Mouse (Mus musculus) c-Kit-positive CD71-negative TER-119-negative erythroid progenitor cells, embryonic 14.5 days (primary cell): Measurements from ENCODE around the gene Polr2j.
A peak's percentile ranks its signal among the peaks of the same experiment; 100 is the strongest.

Experiments used
- DNase-seq: peaks from one replicate; pipeline ENCODE4 v3.0.0-alpha.2; 2013; ENCODE audit warnings: low read depth

Polr2j gene

DNA sequence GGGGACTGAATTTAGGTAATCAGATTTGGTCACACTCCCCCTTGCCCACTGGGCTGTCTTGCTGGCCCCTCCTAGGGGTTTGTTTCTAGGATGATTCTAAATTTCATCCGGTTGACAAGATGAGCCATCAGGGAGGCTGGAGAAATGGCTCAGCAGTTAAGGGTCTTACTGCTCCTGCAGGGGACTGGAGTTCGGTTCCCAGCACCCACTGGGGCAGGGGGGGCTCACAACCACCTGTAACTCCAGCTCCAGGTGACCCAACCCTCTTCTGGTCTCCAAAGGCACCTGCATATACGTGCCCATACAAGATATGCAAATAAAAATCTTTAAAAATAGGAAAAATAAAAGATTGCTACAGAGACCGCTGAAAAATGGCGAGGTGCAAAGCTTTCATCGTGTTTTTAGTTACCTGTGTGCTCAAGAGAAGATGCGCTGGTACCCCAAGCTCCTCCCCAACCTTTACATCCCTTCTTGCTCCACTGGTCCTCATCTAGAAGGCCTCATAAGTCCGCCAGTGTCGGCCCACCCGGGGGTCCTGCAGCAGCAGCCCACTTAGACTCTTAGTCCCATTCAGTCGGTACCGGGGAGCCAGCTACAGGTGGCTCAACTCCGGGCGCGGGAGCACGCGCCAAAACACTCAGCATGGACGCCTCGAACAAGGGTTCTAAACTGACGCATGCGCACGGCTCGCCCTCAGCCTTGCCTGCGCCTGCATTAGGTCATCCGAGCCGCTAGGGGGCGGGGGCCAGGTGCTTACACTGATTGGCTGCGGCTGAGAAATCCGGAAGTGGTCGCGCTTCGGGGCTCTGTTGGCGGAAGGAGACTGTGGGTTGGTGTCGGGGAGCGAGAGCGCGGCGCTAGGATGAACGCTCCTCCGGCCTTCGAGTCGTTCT, at the start of gene Polr2j:
TSS of gene Polr2j (plus strand) at position 741 of the 893 bp plus-strand sequence.
- DNase-seq, result peak; percentile 97

DNA sequence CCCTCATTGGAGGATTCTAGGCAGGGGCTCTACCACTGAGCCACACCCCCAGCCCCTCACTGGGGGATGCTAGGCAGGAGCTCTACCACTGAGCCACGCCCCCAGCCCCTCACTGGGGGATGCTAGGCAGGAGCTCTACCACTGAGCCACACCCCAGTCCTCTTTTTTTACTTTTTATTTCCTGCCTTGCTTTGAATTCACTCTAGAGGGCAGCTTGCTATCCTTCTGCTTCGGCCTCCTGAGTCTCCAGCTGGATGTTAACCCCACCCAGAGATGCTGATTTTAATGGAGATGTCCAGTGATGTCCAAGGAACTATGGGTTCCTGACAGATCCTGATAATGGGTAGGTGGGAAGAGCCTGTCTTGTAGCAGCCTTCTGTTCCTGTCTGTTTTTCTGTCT, 47.0 kb upstream of the Polr2j start:
- DNase-seq, result no peak

DNA sequence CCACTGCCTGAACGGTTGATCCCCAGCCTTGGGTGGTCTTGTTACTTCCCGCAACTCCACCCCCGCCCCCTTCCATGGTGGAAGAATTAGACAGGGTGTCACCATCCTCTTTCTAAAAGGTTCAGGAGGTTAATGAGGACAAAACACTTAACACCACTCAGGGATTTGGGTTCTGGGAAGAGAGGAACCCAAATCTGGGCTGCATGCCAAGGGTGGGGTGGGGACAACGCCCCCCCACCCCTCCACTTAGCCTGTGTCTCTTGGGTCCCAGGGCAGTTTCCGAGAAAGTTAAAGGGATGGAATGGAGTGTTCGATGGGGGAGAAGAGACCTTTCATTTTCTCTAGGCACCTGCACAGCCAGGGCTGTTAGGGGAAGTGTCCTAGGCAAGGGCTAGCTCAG, 43.4 kb upstream of the Polr2j start:
- no peak for DNase-seq

DNA sequence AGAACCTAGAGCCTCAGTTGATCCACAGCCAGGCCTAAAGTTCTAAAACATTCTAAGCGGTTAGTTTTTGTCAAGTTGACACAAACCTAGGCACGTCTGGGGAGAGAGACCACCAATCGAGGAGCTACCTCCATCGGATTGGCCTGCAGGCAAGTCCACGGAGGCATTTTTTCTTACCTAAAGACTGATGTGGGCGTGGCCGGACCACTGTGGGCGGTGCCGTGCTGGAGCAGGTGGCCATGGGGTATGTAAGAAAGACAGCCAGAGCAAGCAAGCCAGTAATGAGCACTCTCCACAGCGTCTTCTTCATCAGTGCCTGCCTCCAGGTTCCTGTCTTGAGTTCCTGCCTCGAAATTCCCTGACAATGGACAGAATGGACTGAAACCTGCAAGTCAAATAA, 42.9 kb upstream of the Polr2j start:
- no peak for DNase-seq

DNA sequence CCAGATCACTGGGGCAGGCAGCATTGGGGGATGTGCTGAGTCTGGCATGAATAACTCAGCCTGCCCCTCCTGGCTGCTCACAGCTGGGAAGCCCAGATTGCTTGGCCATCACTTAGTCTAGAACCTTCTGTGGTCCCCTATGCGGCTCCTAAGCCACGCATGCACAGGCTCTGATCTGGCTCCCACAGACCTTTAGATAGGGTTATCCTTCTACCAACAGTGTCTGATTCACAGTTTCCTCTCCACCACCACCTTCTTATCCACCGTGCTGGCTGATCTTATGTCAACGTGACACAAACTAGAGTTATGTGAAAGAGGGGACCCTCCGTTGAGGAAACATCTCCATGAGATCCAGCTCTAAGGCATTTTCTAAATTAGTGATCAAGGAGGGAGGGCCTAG, 41.4 kb upstream of the Polr2j start:
- DNase-seq, result no peak

DNA sequence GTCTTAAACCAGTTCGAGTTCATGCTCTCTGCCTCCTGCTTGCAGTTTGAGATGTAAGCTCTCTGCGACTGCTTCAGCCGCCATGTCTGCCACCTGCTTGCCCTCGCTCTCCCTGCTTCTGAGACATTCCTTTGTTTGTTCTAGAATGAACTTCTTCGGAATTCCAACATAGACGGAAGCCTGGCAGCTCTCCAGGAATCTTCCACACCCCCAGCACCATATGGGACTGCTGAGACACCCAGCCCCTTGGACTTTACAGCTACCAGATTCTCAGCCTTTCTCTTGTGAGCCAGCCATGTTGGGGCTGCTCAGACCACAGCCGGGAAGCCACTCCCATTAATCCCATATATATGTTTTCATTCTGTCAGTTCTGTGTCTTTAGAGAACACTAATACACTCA, 40.1 kb upstream of the Polr2j start:
- no peak for DNase-seq

DNA sequence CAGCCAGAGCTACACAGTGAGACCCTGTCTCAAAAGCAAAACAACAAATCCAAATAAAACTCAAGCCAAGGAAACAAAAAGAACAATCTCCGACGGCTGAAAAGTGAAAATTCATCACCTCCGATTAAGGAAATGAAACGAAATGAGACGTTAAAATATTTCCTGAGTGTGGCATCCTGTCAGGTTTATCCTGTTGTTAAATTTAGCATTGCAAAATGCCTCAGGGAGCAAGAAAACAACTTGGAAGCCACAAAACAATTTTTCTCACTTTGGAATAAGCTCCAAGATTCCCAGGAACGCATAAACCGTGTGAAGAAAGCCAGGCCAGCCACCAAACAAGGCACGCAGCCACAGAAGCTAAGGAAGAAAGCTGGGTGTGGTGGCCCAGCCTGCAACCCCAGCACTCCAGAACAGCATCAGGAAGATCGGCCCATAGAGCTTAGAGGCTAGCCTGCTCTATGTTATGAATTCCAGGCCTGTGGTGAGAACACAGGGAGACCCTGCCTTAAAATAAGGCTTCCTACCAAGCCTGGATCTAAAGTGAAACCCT, 39.4 kb upstream of the Polr2j start:
- no peak for DNase-seq

DNA sequence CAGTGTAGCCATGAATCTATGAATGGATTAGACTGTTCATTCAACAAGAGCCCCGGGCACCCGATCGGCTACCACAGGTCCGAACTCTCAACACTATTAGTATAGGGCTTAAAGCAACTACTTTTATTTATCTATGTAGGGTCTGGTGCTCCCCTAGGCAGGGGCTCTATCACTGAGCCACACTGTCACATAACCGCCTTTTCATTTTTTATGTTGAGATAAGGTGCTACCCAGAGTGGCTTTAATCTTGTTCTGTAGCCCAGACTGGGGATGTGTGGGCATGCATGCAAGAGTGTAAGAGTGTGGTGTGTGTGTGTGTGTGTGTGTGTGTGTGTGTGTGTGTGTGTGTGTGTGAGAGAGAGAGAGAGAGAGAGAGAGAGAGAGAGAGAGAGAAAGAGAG, 38.3 kb upstream of the Polr2j start:
- DNase-seq, result no peak

DNA sequence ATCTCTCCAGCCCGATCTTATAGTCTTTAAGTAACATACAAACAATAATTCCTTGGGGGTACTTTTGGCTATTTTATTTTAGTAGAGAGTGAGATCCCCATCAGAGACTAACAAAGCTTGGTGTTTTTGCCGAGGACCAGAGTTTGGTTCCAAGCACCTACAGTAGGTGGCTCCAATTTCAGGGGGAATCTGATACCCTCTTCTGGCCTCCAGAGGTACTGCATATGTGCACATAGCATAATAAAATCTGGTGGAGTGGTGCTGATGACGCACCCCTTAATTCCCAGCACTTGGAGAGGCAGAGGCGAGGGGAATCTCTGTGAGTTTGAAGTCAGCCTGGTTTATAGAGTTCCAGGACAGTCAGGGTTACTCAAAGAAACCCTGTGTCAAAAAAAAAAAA, 34.1 kb upstream of the Polr2j start:
- DNase-seq, result no peak

DNA sequence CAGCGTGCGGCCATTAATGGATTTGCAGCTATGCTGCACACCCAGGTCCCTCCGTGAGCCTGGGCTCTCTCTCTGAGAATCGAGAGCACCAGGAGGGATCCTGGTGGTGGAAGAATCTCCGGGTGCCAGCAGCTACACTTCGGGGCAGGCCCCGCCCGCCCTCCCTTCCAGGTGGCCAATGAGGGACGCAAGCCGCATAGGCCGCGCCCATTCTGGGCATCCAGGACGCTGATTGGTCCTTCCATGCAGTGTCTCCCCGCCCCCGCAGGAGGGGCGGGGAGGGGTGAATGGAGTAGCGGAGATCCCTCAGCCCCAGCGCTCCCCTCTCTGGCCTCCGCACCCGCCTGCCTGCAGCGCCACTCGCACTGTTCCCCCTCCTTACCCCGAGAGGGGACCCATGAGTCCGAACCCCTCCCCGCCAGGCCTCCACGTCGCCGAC, 32.7 kb upstream of the Polr2j start, which contains the start of gene Rasa4:
TSS of gene Rasa4 (plus strand) at position 248 of the 439 bp plus-strand sequence.
- DNase-seq, result peak; percentile 95

DNA sequence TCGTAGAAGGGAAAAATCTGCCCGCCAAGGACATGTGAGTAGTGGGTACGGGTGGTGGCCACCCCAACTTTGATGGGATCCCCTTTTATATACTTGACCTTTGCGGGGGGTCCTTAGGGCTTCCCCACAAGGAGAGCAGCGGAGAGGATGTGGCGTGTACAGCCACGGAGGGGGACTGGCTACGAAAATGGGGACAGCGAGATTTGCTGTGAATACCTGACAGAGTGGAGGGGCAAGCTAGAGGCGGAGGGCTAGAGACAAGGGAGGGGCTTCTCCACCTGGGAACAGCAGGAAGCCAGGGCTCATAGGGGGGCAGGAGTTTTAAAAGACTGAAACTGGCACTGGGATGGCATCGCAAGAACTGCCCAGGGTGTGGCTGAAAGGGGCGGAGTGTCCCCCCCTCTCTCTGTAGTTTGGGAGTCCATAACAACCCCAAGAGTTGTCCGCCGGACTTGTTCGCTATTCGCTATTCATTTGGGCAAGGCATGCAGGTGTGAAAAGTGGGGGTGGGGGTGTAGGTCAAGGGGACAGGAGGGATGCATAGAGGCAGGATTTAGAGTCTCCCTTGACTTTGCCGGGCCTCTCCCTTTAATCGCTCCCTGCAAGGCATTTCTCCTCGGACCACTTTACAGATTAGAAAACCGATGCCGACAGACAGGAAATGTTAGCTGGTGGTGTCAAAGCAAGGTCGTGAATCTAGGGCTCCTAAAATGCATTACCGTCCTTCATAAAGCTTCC, 32.1 kb upstream of the Polr2j start:
- DNase-seq, result no peak

DNA sequence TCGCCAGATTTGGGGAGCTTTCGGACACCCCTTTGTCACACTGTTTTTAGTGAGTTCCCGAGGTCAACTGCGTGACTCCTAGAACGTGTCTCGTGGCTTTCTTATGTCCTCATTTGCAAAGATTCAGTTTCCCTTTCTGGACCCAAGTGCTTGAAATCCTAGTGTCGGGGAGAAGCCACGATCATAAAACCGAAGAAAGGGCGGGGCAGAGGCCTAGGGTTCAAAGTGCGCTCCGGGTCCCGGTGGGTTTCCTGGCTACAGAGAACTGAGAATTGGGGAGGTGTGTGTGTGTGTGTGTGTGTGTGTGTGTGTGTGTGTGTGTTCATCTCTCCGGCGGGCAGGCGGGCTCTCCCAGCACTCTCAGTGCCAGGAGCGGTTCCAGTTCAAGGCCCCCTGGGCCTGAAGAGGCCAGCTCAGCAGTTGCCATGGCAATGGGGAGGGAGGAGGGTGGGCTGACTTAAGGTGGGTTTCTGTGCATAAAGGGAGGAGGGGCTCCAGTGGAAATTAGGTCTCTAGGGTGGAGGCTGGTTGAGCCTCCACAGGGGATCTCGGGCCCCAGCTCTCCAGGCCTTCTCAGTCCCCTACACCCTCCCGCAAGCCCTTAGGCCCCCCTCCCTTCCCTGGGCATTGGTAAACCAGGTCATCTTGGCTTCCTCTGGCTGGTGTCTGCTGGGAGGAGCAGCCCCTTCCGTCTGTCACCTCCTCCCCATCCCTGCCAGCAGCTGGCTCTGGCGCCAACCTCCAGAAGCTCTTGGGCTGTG, 31.4 kb upstream of the Polr2j start:
- no peak for DNase-seq

DNA sequence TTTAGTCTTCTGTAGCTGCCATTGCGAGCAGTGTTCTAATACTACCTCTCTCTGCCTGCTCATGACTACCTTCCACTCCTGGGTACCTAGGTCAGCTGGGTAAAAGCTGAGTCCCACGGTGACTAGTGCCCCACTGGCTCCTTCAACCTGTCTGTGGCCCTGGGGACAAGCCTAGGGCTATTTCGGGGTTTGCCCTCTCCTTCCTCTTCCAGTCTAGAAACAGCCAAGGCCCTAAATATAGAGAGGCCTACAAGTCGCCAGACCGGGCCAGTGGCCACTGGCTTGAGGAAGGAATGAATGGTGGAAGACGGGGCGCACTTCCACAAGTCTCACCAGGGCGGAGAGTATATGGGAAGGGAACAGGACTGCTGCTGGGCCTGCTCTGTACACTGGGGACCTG, 30.1 kb upstream of the Polr2j start:
- no peak for DNase-seq

DNA sequence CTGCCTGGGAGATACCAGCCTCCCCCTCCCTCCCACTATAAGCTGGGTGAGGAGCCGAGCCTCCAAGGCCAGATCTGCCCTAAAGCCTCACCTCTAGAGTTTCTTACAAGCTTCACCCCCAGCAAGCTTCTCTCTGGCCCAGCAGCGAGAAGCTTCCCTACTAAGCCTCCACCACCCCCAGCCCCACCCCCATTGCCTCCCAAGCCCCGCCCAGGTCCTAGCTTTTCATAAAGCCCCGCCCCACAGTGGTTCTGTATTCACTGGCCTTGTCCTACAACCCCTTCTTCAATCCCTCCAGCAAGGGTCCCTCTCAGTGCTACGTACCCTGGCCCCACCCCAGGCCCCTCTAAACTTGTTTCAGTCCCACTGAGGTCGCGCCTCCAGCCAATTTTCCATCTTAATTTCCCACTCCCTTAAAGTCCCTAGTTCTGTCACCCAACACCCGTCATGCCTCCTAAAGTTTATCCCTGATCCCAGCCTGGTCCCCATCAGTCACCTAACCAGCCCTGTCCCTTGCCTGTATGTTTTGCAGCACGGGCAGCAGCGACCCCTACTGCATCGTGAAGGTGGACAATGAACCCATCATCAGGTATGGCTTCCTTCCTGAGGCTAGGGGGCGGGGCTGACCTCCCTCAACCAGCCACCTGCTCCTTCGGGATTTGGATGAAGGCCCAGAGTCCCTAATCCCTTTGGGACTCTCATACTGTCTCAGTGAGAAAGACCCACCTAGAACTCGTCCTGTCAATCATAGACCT, 27.4 kb upstream of the Polr2j start:
- no peak for DNase-seq

DNA sequence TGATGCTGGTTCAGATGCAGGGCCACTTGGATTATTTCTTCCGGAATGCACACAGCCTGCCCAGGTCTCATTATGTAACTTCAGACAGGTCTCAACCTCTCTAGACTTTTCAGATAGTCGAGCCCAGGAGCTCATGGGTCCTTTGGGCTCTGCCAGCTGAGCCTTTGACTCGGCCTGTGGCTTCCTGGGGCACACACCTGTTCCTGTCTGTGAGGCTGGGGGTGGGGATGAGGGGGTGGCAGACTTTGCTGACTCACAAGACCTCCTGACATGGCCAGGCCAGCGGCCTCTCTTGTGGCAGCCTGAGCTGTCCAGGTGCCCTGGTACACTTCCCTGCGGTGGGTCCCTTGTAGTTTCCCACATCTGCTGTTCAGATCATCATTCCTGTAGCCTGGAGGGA, 24.5 kb upstream of the Polr2j start:
- no peak for DNase-seq

DNA sequence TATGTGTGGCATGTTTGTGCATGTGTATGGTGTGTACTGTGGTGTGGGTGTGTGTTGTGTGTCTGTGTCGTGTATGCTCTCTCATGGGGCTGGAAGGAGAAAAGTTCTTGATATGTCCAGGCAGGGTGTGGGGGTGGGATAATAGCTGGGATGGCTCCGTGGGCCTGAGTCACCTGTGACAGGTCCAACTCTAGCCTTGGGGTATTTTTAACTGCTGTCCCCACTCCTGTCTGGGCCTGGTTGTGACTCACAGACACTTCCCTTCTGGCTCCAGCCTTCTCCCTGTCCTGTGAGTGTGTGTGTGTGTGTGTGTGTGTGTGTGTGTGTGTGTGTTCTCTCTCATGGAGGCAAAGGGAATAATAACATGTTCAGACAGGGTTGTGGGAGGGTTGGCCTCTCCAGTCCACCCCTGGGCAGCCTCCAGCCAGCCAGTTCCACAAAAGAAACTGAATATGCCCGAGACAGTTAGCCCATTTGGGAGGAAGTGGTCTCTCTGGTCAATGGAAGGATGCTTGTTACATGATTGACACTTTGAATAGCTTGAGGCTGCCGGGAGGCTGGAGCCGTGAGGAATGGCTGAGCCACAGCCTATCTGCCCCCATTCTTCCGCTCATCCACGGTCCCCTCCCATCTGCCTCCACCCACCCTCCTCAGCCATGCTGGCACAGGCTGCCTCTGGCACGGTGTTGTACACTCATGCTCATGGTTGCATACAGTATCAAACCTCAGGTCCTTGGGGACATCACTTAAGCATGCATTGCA, 22.0 kb upstream of the Polr2j start:
- DNase-seq, result no peak

DNA sequence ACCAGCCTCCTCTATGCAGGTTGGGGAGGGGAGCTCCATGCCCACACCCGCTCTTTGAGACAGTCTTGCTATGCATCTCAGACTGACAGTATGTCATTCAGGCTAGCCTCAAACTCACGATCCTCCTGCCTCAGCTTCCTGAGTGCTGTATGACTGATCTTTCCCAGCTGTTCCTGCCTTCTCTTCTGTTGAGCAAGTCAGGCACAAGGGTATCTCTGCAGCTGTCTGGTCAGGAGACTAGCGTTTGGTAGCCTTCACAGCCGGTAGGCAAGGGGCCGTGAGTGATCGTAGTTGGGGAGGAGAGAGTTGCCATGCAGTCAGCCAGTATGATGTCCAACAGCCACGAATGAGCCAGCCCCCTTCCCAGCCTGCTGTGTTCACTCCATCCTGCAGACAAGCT, 21.3 kb upstream of the Polr2j start:
- no peak for DNase-seq

DNA sequence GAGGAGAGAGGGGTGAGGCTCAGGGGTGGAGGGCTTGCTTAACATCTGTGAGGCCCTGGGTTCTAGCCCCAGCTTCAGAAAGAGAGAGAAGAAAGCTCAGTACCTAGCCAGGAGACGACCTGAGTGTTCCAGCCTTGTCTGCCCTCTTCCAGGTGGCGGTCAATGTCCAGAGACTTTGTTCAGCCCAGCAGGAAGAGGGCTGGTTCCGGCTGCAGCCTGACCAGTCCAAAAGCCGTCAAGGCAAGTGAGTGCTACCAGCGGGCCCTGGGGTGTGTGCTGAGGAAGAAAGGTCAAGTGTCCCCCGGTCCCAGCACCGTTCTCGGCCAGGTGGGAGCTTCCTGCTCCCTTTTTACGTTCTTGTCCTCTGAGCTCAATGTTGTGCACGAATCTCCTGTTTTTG, 17.9 kb upstream of the Polr2j start:
- no peak for DNase-seq

DNA sequence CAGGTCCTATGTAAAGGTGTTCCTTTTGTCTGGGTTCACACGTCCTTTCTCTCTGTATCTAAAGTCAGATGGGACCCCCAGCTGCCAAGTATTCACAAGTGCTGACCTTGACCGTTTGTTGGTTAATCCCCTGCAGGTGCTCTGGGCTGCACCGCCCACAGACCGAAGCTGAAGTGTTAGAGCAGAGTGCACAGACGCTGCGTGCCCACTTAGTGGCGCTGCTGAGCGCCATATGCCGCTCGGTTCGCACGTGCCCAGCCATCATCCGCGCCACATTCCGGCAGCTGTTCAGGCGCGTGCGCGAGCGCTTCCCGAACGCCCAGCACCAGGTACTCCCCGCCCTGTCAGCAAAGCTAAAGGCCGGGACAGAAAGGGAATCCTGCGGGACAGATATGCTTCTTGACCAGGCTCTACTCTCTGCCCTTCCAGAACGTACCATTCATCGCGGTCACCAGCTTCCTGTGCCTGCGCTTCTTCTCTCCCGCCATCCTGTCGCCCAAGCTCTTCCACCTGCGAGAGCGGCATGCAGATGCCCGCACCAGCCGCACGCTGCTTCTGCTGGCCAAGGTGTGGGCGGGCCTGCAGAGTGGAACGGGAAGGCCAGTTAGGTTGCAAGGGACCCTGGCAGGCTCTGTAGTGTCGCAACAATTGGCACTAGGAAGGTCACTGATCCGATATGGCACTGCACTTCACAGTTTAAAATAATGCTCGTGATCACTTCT, 14.2 kb upstream of the Polr2j start:
- no peak for DNase-seq

DNA sequence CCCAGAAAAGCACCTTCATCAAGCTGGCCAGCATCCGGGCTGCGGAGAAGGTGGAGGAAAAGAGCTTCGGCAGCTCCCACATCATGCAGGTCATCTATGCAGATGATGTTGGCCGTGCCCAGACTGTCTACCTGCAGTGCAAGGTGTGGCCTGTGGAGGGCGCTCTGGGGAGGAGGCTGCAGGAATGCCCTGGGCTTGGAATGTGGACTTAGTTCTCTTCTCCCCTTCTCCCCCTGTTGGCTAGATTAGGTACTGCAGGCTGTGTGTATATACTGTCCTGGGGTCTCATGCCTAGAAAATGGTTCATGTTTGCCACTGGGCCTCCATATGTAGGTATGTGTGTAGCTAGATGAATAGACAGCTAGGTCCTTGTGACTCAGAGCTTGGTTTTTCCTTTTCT, 11.9 kb upstream of the Polr2j start:
- DNase-seq, result no peak
